Mouse (Mus musculus) frontal cortex, postnatal 36 days (tissue): ENCODE results near the gene Acox1.

Experiments used
- DNase-seq, 2 experiments: peaks; one replicate each; pipeline ENCODE4 v3.0.0; 2022; ENCODE audit warnings: low spot score in 2 of 2

The Acox1 gene

DNA sequence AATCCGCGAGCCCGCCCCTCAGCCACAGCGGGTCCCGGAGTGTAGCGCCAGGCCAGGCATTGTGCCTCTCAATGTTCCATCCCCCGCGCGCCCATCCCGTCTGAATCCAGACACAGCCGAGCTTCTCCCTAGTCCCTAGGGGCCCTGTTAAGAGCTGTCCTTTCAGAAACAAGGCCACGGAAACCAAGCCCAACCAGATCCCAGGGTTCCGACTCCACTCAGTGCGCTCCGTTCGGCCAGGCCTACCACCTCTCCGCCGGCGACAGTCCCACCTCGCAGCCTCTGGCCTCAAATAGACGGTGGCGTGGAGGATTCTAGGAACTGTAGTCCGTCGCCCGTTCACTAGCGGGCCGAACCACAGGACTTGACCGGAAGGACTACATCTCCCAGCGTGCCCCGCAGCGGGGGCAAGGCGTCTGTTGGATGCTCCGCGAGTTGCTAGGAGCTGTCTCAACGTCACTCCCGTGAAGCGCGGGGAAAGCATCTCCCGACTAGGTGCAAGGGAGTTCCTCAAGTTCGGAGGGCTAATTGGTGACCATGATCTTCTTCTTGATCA lies 30.9 kb downstream of the Acox1 start, which contains the start of gene Fbf1:
TSS of gene Fbf1 (minus strand) at position 283 of the 556 bp plus-strand sequence.
- DNase-seq = peak; percentile 96 to 98

- DNase-seq = no peak
Observed at GRCm38 (mm10) chr11:116167232-116167631, 31.6 kb downstream of the Acox1 start.

DNA sequence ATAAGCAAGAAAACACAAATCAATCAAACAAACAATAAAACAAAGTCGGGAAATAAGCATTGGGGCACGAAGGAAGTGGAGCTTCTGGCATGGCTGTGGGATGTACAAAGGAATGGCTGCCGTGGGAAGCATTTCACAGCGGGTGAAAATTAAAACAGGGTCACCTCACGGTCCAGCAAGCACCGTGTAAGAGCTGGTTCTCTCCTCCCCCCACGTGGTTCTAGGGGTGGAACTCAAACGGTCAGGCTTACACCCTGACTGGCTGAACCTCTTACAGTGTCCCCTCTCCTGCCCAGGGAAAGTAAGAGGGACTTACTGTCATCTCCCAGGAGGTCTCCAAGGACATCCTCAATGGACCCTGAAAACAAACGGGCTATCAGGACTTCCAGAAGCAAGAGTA lies 35.8 kb downstream of the Acox1 start:
- DNase-seq = no peak

DNA sequence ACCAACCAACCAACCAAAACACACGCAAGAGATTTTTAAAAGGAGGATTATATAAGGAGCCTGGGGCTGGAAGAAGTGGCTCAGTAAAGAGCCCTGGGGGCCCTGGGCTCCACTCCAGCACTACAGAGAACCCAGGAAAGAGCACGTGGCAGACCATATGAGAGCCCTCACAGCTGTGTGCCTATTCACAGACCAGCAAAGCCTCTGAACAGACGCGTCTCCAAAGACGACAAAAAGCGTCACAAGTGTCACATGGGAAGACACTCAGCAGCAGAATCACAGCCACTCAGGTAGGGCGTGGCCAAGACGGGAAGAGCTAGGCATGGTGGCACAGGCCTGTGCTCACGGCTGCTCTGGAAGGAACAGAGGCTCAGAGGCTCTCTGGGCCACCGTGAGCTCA lies 36.7 kb downstream of the Acox1 start:
- peak in 1 of 2 experiments; percentile 51 for DNase-seq

GRCm38 (mm10) chr11:116161312-116161711 lies 37.5 kb downstream of the Acox1 start:
- DNase-seq = no peak

DNA sequence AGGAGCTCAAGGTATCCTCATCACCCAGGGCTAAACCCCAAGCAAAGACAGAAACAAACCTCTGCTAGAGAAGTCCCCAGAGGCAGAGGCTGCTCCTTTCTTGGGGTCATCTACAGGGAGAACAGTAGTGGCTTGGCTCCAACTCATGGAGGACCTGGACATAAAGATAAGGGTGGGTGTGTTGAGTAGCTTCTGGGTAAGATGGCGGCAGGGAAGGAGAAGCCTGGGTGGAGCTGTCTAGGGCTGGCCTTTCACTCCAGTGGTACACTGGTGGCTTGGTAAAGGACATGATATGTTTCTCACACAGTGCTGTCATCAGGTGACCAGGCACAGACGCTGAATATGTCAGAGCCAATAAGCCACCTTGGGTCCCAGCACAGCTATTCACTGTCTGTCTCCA lies 47.9 kb downstream of the Acox1 start:
- no peak for DNase-seq

GRCm38 (mm10) chr11:116149341-116149740 lies 49.5 kb downstream of the Acox1 start:
- no peak for DNase-seq

GRCm38 (mm10) chr11:116148761-116149221 lies 50.1 kb downstream of the Acox1 start:
- peak; percentile 65 to 73 for DNase-seq

DNA sequence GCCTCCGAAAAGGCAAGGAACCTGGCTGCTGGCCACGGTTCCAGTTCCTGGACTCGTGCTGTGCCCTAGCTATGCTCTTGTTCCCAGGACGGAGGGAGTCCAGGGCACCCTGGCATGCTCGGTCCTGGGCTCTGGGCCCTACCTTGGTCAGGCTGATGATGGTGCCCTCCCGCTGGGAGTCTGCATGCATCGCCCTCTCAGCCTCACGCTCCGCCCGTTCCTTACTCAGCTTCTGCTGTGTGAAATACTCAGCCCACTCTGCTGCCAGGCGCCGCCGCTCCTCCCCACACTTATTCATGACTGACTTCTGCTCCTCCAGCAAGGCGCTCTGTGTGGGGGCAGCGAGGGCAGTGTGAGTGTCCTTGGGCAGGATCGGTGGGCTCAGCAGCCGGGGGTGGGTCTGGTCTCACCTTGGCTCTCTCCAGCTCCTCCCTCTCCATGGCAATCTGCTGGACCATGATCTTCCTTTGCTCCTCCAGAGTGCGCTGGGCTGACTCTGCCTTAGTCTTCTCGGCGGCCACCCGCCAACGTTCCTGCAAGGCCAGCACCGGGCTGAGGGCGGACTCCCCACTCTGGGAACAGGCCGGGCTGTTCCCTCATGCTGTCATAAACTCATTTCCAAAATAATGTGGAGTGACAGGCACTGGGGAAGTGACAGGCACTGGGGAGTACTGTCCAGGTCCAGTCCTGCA lies 52.4 kb downstream of the Acox1 start:
- peak; percentile 79 to 81 for DNase-seq

DNA sequence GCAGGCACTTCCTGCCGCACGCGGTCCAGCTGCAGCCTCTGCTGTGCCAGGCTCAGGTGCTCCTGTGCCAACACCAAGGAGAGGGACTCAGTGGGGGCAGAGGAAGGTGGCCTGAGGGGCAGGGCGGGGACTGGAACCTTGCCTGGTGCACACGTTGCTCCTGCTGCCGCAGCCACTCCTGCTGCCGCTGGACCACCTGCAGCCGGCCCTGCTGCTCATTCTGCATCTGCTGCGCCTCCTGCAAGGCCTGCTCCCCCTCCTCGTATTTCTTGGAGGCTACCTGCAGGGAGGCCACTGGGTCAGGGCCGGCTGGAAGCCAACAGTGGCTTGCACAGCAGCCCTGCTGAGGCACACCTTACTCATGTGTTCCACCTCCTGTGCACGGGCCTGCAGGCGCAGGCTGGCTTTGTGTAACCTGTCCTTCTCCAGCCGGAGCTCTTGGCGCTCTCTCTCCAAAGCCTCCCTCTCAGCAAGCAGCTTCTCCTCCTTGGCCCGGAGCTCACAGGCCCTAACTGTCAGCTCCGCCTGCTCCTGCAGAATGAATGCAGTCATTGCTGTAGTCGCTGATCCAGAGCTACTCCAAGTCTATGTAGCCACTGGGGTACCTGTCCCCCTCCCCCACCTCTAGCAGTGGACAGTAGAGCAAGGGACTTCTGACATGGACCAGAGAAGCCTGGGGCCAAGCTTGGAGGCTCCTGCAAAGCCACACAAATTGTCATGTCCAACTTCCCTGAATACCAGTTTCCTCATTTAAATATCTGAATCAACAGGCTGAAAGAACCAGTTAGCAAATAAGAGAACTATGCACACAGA lies 53.2 kb downstream of the Acox1 start:
- DNase-seq = no peak

DNA sequence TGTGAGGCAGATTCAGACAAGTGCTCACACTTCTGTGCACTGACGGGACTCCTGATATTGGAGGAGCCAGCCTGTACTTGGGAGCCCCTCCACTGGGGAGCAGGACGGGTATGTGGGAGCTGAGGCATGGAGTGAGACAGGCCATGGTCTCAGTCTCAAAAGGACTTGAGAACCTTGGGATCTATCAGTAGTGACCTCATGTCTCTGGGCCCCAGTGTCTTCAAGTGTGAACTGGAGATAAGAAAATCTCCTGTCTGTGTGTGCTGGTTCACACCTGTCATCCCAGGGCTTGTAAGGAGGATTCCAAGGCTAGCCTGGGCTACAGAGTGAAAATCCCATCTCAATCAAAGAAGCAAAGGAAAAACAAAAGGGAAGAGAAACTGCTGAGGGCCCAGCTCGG lies 55.4 kb downstream of the Acox1 start:
- no peak for DNase-seq

GRCm38 (mm10) chr11:116142211-116142991 lies 56.4 kb downstream of the Acox1 start:
- no peak for DNase-seq

DNA sequence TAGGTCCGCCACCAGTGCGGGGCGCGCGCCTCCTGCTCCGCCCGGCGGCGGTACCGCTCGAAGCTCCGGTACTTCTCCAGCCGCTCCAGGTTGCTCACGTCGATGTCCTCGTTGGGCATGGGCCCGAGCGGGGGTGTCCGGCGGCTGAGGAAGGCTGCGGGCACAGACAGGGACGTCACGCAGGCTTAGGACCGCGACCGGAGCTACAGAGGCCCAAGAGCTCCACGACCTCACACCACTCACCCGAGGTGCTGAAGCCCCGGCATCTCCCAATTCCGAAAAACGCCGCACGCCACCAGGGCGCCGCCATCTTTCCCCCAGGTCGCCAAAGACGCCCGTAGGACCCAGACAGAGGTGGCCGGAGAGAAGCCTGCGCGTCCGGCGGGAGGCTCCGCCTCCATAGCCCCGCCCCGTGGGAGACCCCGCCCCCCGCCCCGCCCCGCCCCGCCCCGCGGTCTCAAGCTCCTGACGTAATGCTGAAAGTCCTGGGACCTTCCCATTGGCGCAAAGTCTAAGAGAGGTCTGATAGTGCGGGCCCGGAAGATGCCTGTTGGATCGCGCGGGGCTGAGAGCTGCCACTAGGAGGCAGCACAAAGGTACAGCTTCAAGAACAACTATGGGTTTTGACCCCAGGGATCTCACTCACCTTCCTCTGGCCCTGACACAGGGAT lies 60.2 kb downstream of the Acox1 start, which contains the start of gene Mrpl38:
TSS of gene Mrpl38 (minus strand) at position 401 of the 671 bp plus-strand sequence.
- DNase-seq = peak; percentile 75 to 77

GRCm38 (mm10) chr11:116138096-116138467 lies 60.8 kb downstream of the Acox1 start:
- DNase-seq = no peak

DNA sequence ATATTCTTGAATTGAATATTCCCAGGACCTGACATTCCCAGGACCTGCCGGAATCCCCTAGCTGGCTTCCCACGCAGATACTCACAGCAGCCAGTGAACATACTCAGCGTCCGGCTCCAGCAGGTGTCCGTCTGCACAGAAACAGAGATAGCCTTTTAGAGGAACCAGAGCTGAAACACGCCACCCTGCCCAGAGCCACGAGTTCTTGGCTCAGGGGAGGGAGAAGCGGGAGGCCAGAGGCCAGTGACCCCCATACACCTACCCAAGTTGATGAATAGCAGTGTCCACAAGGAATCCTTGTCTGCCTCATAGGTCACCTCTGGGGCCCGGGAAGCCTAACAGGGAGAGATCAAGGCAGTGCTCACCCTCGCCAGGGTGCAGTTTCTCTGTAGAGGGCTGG lies 64.7 kb downstream of the Acox1 start:
- DNase-seq = no peak

- DNase-seq = no peak
Observed at GRCm38 (mm10) chr11:116133497-116133896, 65.3 kb downstream of the Acox1 start.

GRCm38 (mm10) chr11:116132366-116133333 lies 66.2 kb downstream of the Acox1 start:
- DNase-seq = no peak

DNA sequence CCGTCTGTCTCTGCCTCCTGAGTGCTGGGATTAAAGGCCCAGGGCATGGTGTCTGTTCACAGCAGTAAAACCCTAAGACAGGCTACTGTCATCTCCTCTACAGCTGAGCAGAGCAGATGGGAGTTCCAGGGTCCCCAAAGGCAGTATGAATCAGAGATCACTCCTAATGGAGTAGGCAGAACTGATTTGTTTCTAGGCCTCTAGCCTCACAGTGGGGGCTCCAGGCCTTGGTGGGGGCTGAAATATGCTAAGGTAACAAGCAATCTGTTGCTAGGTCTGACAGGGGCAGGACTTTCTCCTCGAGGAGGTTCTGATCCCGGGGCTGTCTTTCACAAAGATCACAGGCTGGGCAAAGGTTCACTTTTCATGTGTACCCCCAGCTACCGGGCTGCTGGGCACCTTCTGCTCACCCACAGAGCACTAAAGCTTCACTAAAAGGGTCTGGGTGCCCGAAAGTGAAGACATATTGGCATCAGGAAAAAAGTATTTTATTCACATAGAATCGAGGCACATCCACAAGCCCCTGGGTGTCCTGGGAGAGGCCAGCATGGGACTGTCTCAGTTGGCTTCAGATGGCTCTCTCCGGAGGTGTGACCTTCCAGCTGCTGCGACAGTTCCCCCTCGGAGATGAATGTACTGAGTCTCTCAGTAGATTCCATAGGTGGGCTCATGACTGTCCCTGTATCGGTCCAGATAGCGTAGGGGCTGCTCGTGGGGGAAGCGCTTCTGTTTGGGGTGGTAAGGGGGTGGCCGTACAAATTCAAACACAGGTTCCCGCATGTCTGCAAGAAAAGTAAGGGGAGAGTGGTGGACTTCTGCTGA lies 67.3 kb downstream of the Acox1 start:
- no peak for DNase-seq
